Mouse (Mus musculus) neural tube, embryonic 13.5 days (tissue): ENCODE data around the gene Ndst2. TPM values are rescaled to one million over a fixed set of nuclear protein-coding genes. Genes with fewer than 3 reads are reported as not detected.

Experiments
- ATAC-seq: fragments of 200-750 bp; cut with Nextera tagmentation; 2 replicates; pipeline ENCODE4 v1.8.0; 2017; ENCODE audit warnings: low read depth, mild to moderate bottlenecking, moderate TSS enrichment, moderate library complexity
- H3K27ac ChIP-seq: fragments of 300-500 bp; sonication (generic); replicated peaks from 2 replicates; pipeline ENCODE4 v1.5.1; 2015; ENCODE audit warnings: moderate library complexity, mild to moderate bottlenecking, inconsistent platforms
- H3K27me3 ChIP-seq: fragments of 300-500 bp; sonication (generic); 2 replicates; pipeline ENCODE4 v1.6.1; 2015; ENCODE audit warnings: mild to moderate bottlenecking, inconsistent platforms
- H3K36me3 ChIP-seq: fragments of 300-500 bp; sonication (generic); 2 replicates; pipeline ENCODE4 v1.6.1; 2015; ENCODE audit warnings: mild to moderate bottlenecking, inconsistent platforms
- H3K4me1 ChIP-seq: fragments of 300-500 bp; sonication (generic); replicated peaks from 2 replicates; pipeline ENCODE4 v1.6.1; 2015; ENCODE audit warnings: inconsistent platforms
- H3K4me2 ChIP-seq: fragments of 300-500 bp; sonication (generic); 2 replicates; pipeline ENCODE4 v1.6.1; 2015; ENCODE audit warnings: inconsistent platforms, mild to moderate bottlenecking, moderate library complexity
- H3K4me3 ChIP-seq: fragments of 300-500 bp; sonication (generic); 2 replicates; pipeline ENCODE4 v1.5.1; 2015; ENCODE audit warnings: mild to moderate bottlenecking, inconsistent platforms
- H3K9ac ChIP-seq: fragments of 300-500 bp; sonication (generic); 2 replicates; pipeline ENCODE4 v1.6.1; 2015; ENCODE audit warnings: moderate library complexity, mild to moderate bottlenecking, inconsistent platforms
- H3K9me3 ChIP-seq: fragments of 300-500 bp; sonication (generic); 2 replicates; pipeline ENCODE4 v1.6.1; 2016; ENCODE audit warnings: inconsistent platforms
- WGBS: fragments of 180-500 bp; shearing (Covaris S2); methylation state at CpG from one replicate; pipeline ENCODE4 v1.1.7; 2015; 5-methylcytosine and 5-hydroxymethylcytosine counted together
- polyA plus RNA-seq: library from polyadenylated mRNA; unstranded; fragments of >200 nt; fragmentation: Nextera tagmentation; extraction: Ambion mirVana; gene quantifications from 2 replicates; pipeline ENCODE4 v1.2.1, GENCODE M21; 2015

The Ndst2 gene
- polyA plus RNA-seq, 1 experiment from 2014 or later: 17.4 TPM

DNA sequence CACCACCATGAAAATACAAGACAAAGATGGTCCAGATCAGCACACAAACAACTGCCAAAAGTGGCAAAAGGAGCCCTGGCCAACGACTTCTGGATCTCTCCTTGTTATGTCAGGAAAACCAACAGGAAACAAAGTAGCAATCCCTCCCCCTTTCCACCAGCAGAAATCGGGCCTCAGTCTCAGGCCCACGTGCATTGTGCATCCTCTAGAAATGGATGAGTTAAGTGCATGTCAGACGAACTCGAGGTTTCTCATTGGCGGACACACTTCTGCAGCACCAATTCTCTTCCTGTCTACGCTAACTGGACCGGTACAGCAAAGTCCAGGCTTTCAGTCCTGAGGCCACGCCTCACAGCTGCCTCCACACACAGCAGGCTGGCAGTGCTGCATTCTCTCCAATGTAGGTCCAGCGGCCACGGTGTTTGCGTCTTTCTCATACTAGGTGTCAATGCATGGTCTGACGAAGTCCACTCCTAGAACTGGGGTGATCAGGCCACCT is 1.6 kb upstream of the Ndst2 start:
- Histone ChIP-seq H3K27ac (no peak overlapping the region), H3K9me3 (no peaks in the 10 kb centered on the region), H3K9ac (no peak overlapping the region), H3K4me1 (peaks cover 26% of the 10 kb centered on the region), H3K4me3 (no peak overlapping the region), H3K36me3 (peaks cover 60% of the 10 kb centered on the region), H3K27me3 (no peaks in the 10 kb centered on the region), H3K4me2 (no peak overlapping the region)
- ATAC-seq: no peak
- WGBS: 92% methylated on average over 13 of the region's 13 CpGs

DNA sequence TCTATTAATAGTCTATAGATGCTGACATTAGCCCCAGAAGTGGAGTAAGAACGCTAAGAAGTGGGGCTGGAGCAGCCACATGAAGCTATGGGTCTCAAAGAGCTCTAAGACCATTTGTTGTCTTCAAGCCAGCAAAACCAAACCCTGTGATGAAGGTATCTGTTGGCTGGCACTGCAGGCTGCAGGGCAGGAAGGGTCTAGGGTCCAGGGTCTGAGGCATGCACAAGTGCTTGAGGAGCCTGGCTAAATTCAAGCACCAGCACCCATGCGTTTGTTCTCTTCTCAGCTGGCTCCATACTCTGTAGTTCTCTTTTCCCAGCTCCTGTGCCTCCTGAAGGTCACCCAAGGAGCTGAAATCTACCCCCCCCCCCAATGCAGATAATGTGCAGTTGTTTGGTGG is 690 bp upstream of the Ndst2 start:
- Histone ChIP-seq H3K4me3 (no peak overlapping the region), H3K27me3 (no peaks in the 10 kb centered on the region), H3K9ac (peak overlapping the region; percentile 84; the same call in 1 of the 2 replicates), H3K4me2 (peak overlapping the region; percentile 80; the same call in 1 of the 2 replicates), H3K9me3 (no peaks in the 10 kb centered on the region), H3K36me3 (peaks cover 60% of the 10 kb centered on the region), H3K27ac (0 out of 2 replicates have a peak overlapping the region, but pooled peaks have one; percentile 86), H3K4me1 (peaks cover 26% of the 10 kb centered on the region)
- no peak for ATAC-seq
- 80% methylated on average over 2 of the region's 2 CpGs for WGBS

DNA sequence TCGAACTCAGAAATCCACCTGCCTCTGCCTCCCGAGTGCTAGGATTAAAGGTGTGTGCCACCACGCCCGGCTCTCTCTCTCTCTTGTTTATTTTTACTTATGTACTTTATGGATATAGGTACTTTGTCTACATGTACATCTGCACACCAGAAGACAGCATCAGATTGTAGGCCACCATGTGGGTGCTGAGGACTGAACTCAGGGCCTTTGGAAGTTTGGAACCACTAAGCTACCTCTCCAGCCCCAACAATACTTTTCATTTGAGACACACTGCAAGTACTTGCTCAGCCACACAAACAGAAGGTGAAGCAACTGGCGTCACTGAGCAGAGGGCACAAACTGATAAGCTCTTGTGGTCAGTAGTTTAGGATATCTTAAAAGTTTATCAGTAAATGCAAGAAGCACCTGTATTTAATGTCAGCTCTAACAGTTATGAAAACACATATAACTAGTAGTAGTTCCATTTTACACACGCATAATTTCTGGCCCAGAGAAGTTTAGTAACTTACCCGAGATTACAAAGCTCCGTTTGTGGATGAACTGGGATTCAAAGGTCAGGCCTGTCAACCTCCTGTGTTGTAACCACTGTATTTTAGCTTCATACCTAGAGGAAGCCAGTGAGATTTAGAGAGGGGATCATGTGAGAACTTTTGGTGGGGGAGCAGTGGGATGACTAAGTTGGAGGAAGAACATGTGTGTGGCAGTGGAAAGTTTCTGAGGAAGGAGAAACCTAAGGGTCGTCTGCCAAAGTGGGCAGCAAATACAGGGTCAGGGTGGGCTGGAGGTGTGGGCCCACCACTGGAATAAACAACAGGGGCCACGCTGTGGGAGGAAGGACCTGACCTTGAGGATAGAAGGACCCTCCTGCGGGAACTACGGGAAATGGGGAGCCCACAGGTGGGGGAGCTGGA is 1.1 kb downstream of the Ndst2 start:
- Histone ChIP-seq H3K27ac (no peak overlapping the region), H3K9ac (peak overlapping the region; percentile 84), H3K36me3 (peaks cover 59% of the 10 kb centered on the region), H3K27me3 (no peaks in the 10 kb centered on the region), H3K9me3 (no peaks in the 10 kb centered on the region), H3K4me3 (peak overlapping the region; percentile 56), H3K4me1 (peaks cover 26% of the 10 kb centered on the region), H3K4me2 (peak overlapping the region; percentile 80)
- no peak for ATAC-seq
- WGBS: 54% methylated on average over 12 of the region's 12 CpGs

DNA sequence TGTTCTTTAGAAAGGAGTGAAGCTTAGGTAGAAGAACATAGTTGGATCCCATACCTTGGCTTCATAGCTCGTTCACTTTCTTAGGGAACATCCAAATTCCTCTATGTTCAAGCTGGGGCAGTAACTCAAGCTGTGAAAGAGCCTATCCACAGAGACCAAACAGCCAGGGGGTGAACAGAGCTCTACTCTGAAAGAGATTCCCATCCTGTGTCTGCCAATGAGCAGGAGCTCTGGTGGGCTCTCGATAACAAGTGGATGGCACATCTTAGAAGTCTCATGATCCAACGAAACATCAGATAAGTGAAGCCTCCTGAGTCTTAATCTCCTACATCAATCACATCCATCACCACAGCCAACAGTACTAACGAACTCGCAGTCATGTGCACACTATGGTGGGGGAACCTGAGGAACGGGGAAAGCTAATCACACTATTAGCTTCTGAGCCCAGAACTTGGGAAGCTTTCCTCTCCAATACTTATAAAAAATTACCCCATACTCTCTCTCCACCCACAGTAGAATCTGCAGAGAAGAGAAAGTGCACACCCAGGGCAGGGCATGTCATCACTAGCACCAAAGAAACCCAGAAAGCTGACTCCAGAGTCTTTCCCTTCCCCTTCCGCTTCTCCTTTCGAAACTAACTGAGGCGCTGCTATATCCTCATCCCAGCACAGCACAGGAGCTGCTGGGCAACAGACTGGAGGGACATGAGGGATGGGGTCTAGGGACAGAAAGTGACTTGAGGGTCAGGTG is 3.3 kb downstream of the Ndst2 start:
- Histone ChIP-seq H3K27me3 (no peaks in the 10 kb centered on the region), H3K4me3 (no peak overlapping the region), H3K9ac (no peak overlapping the region), H3K36me3 (peaks cover 65% of the 10 kb centered on the region), H3K27ac (no peak overlapping the region), H3K4me2 (no peak overlapping the region), H3K9me3 (no peaks in the 10 kb centered on the region), H3K4me1 (peaks cover 26% of the 10 kb centered on the region)
- 91% methylated on average over 9 of the region's 9 CpGs for WGBS
- no peak for ATAC-seq

DNA sequence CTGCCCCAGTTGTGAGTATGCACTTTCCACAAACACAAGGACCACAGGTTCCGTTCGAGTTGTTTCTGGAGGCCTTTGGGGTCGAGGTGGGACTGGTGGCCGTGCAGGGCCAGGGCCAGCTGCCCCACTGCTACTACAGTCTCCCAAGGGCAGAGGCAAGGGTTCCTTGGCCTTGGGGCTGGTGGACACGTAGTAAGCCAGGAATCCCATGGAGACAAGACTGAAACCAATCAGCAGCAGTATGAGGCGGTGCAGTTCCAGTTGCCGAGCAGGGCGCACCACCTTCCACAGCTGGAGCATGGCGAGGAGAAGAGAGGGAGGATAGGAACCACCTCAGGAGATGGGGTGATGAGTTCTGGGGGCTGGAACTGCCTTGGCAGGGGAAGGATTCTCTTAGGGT is 4.5 kb downstream of the Ndst2 start:
- Histone ChIP-seq H3K4me2 (no peak overlapping the region), H3K36me3 (peaks cover 67% of the 10 kb centered on the region), H3K27me3 (no peaks in the 10 kb centered on the region), H3K27ac (no peak overlapping the region), H3K9me3 (no peaks in the 10 kb centered on the region), H3K9ac (no peak overlapping the region), H3K4me3 (no peak overlapping the region), H3K4me1 (peaks cover 20% of the 10 kb centered on the region)
- ATAC-seq: no peak
- whole genome bisulfite sequencing: 94% methylated on average over 9 of the region's 9 CpGs

DNA sequence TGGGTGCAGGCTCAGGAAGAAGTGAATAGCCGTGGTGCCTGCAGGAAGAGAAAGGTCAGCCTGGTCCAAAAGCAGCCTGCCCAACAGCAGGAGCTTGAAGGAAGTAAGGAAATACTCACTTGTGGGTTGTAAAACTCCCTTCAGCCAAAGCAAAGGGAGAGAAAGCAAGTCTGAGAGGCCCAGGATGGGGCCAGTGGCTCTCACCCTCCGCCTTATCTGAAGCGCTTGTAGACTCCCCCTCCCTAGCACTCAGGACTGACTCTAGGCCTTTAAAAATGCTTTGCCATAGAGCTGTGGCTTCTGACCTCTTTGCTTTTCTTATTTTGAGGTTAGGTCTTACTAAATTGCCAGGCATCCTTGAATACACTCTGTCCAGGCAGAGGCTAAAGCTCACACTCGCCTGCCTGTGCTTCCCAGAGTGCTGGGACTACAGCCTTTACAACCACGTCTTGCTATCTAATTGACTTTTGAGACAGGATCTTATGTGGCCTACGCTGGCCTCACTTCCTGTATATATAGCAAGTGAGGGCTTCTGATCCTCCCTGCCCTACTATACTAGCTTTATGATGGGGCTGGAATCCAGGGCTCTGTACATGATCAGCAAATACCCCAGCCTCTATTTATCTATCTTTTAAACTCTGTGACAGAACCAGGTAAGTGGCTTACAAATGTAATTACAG is 8.6 kb downstream of the Ndst2 start:
- WGBS: 71% methylated on average over 6 of the region's 6 CpGs

DNA sequence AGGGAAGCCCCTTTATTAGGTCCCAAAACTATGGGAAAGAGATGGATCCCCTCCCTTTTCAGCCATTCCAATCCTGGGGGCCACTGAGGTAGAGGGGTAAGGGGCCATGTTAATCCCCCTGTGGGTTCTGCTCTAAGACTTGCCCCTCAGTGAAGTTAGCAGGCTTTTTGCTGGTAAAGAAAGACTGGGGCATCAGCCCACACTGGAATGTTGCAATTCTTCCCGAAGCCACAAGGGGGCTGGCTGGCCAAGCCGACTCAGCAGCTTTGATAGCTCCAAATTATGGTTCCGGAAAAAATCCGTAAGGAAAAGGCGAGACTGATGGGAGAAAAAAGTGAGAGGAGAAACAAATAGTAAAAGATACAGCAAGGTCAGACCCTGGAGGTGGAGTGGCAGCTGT is 10.3 kb downstream of the Ndst2 start:
- 27% methylated on average over 5 of the region's 5 CpGs for WGBS
- Histone ChIP-seq H3K27me3 (no peaks in the 10 kb centered on the region), H3K4me2 (no peak overlapping the region), H3K4me3 (no peak overlapping the region), H3K9me3 (no peaks in the 10 kb centered on the region), H3K36me3 (peaks cover 97% of the 10 kb centered on the region), H3K4me1 (no peaks in the 10 kb centered on the region), H3K9ac (no peak overlapping the region), H3K27ac (no peak overlapping the region)
- 0 out of 2 replicates have a peak, but pooled peaks have one; percentile 25 for ATAC-seq

More for the DNA sequence above, 8.6 kb downstream of the Ndst2 start:
- no peaks in the 10 kb centered on the region for H3K27me3 ChIP-seq
- H3K36me3 ChIP-seq: peaks cover 97% of the 10 kb centered on the region
- no peak overlapping the region for H3K9ac ChIP-seq
- no peaks in the 10 kb centered on the region for H3K4me1 ChIP-seq
- no peak overlapping the region for H3K4me3 ChIP-seq
- no peak overlapping the region for H3K27ac ChIP-seq
- H3K9me3 ChIP-seq: no peaks in the 10 kb centered on the region
- ATAC-seq: no peak
- no peak overlapping the region for H3K4me2 ChIP-seq

DNA sequence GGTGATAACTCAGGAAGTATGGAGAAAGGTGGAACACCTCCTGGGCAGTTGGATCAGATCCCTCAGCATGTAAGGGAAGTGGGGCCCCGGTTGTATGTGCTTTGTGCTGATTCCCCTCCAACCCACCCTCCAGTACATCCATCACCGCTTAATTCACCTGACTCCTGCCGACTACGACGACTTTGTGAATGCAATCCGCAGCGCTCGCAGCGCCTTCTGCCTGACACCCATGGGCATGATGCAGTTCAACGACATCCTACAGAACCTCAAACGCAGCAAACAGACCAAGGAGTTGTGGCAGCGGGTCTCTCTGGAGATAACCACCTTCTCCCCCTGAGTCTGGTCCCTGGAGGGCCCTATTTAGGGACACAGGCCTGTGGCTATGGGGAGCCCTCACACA is 11.4 kb downstream of the Ndst2 start:
- 92% methylated on average over 12 of the region's 12 CpGs for WGBS
- ATAC-seq: no peak
- Histone ChIP-seq H3K4me1 (no peaks in the 10 kb centered on the region), H3K9ac (no peak overlapping the region), H3K27ac (no peak overlapping the region), H3K9me3 (no peaks in the 10 kb centered on the region), H3K4me3 (no peak overlapping the region), H3K27me3 (no peaks in the 10 kb centered on the region), H3K4me2 (no peak overlapping the region), H3K36me3 (peaks cover 98% of the 10 kb centered on the region)

DNA sequence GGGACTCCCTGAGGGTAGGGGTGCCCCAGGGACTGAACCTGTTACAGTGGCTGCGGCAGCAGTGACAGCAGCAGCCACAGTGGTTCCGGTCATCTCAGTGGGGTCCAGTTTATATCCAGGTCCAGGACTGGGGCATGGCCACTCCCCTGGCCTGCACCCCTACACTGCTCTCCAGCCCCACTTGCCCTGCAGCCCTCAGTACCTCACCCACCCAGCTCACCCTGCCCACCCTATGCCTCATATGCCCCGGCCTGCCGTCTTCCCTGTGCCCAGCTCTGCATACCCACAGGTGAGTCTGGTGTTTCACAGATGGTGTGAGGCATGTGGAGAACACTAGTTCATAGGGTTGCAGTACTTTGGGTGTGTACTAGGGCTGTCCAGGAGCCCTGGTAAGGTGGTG is 13.0 kb downstream of the Ndst2 start:
- no peak overlapping the region for H3K27ac ChIP-seq
- no peaks in the 10 kb centered on the region for H3K4me1 ChIP-seq
- H3K4me3 ChIP-seq: no peak overlapping the region
- H3K36me3 ChIP-seq: peaks cover 99% of the 10 kb centered on the region
- H3K4me2 ChIP-seq: no peak overlapping the region
- H3K9ac ChIP-seq: no peak overlapping the region
- no peaks in the 10 kb centered on the region for H3K27me3 ChIP-seq
- WGBS: 93% methylated on average over 4 of the region's 4 CpGs
- no peak for ATAC-seq
- no peaks in the 10 kb centered on the region for H3K9me3 ChIP-seq

DNA sequence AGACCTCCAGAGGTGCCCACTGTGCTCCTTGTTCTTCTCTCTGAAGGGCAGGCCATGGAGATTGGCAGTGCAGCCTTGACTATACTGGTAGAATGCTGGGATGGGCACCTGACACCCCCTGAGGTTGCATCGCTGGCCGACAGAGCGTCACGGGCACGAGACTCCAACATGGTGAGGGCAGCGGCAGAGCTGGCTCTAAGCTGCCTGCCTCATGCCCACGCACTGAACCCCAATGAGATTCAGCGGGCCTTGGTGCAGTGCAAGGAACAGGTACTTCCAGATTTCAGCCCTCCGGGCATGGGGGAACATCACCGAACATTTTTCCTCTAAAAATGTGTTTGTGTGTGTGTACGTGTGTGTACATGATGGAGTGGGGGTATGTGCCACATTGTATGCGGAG is 14.6 kb downstream of the Ndst2 start:
- no peaks in the 10 kb centered on the region for H3K9me3 ChIP-seq
- H3K4me1 ChIP-seq: no peaks in the 10 kb centered on the region
- H3K27me3 ChIP-seq: no peaks in the 10 kb centered on the region
- H3K27ac ChIP-seq: no peak overlapping the region
- H3K4me2 ChIP-seq: no peak overlapping the region
- H3K9ac ChIP-seq: no peak overlapping the region
- peaks cover 99% of the 10 kb centered on the region for H3K36me3 ChIP-seq
- no peak overlapping the region for H3K4me3 ChIP-seq
- WGBS: 92% methylated on average over 12 of the region's 12 CpGs
- ATAC-seq: no peak

DNA sequence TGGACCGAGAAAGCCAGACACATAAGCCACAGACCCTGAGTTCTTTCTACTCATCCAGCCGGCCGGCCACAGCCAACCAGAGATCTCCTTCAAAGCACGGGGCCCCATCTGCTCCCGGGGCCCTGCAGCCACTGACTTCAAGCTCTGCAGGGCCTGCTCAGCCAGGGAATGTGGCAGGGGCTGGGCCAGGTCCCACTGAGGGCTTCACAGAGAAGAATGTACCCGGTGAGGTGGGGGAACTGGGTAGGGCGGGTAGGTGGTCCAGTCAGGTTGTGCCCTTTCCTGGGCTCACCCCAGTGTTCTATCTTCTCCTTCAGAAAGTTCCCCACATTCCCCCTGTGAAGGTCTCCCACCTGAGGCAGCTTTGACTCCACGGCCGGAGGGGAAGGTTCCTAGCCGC is 15.9 kb downstream of the Ndst2 start:
- no peaks in the 10 kb centered on the region for H3K27me3 ChIP-seq
- H3K9ac ChIP-seq: no peak overlapping the region
- H3K36me3 ChIP-seq: peaks cover 100% of the 10 kb centered on the region
- WGBS: 92% methylated on average over 10 of the region's 10 CpGs
- no peak overlapping the region for H3K4me3 ChIP-seq
- no peaks in the 10 kb centered on the region for H3K4me1 ChIP-seq
- ATAC-seq: no peak
- H3K9me3 ChIP-seq: no peaks in the 10 kb centered on the region
- no peak overlapping the region for H3K4me2 ChIP-seq
- H3K27ac ChIP-seq: no peak overlapping the region

DNA sequence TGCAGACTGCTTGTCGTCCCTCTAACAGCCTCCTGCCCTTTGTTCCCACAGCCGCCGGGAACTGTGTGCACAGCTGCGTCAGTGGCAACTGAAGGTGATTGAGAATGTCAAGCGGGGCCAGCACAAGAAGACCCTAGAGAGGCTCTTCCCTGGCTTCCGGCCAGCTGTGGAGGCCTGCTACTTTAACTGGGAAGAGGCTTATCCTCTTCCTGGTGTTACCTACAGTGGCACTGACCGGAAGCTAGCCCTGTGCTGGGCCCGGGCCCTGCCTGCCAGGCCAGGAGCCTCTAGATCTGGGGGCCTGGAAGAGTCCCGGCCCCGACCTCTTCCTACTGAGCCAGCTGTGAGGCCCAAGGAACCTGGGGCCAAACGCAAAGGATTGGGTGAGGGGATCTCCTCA is 20.5 kb downstream of the Ndst2 start:
- Histone ChIP-seq H3K9ac (no peak overlapping the region), H3K4me2 (no peak overlapping the region), H3K9me3 (no peaks in the 10 kb centered on the region), H3K36me3 (peaks cover 91% of the 10 kb centered on the region), H3K4me1 (peaks cover 13% of the 10 kb centered on the region), H3K4me3 (no peak overlapping the region), H3K27me3 (no peaks in the 10 kb centered on the region), H3K27ac (no peak overlapping the region)
- 76% methylated on average over 11 of the region's 11 CpGs for WGBS
- ATAC-seq: 0 out of 2 replicates have a peak, but pooled peaks have one; percentile 20
